Mouse (Mus musculus) neural tube, embryonic 15.5 days (tissue): Measurements from ENCODE around the gene Rex1bd. TPM values are rescaled to one million over a fixed set of nuclear protein-coding genes. Genes with fewer than 3 reads are reported as not detected.

Source experiments
- ATAC-seq: fragments of 200-750 bp; cut with Nextera tagmentation; 2 replicates; pipeline ENCODE4 v1.8.0; 2017; ENCODE audit warnings: mild to moderate bottlenecking, moderate TSS enrichment, moderate library complexity; ENCODE audit not compliant: low FRiP score
- H3K27ac ChIP-seq: fragments of 300-500 bp; sonication (generic); replicated peaks from 2 replicates; pipeline ENCODE4 v1.5.1; 2015; ENCODE audit warnings: mild to moderate bottlenecking, inconsistent platforms
- H3K27me3 ChIP-seq: fragments of 300-500 bp; sonication (generic); replicated peaks from 2 replicates; pipeline ENCODE4 v1.6.1; 2015; ENCODE audit warnings: inconsistent platforms
- H3K36me3 ChIP-seq: fragments of 300-500 bp; sonication (generic); 2 replicates; pipeline ENCODE4 v1.6.1; 2015; ENCODE audit warnings: inconsistent platforms
- H3K4me1 ChIP-seq: fragments of 300-500 bp; sonication (generic); 2 replicates; pipeline ENCODE4 v1.6.1; 2015; ENCODE audit warnings: inconsistent platforms
- H3K4me2 ChIP-seq: fragments of 300-500 bp; sonication (generic); 2 replicates; pipeline ENCODE4 v1.6.1; 2015; ENCODE audit warnings: inconsistent platforms, mild to moderate bottlenecking, moderate library complexity
- H3K4me3 ChIP-seq: fragments of 300-500 bp; sonication (generic); replicated peaks from 2 replicates; pipeline ENCODE4 v1.5.1; 2015; ENCODE audit warnings: mild to moderate bottlenecking, inconsistent platforms
- H3K9ac ChIP-seq: fragments of 300-500 bp; sonication (generic); replicated peaks from 2 replicates; pipeline ENCODE4 v1.6.1; 2015; ENCODE audit warnings: mild to moderate bottlenecking, inconsistent platforms
- H3K9me3 ChIP-seq: fragments of 300-500 bp; sonication (generic); replicated peaks from 2 replicates; pipeline ENCODE4 v1.6.1; 2016; ENCODE audit warnings: inconsistent platforms
- WGBS: fragments of 180-500 bp; shearing (Covaris S2); methylation state at CpG from one replicate; pipeline ENCODE4 v1.1.7; 2015; ENCODE audit warnings: mixed read lengths; 5-methylcytosine and 5-hydroxymethylcytosine counted together
- polyA plus RNA-seq: library from polyadenylated mRNA; unstranded; fragments of >200 nt; fragmentation: Nextera tagmentation; extraction: Ambion mirVana; gene quantifications from 2 replicates; pipeline ENCODE4 v1.2.1, GENCODE M21; 2015

Gene Rex1bd
- polyA plus RNA-seq, 1 experiment from 2014 or later: 181 TPM

DNA sequence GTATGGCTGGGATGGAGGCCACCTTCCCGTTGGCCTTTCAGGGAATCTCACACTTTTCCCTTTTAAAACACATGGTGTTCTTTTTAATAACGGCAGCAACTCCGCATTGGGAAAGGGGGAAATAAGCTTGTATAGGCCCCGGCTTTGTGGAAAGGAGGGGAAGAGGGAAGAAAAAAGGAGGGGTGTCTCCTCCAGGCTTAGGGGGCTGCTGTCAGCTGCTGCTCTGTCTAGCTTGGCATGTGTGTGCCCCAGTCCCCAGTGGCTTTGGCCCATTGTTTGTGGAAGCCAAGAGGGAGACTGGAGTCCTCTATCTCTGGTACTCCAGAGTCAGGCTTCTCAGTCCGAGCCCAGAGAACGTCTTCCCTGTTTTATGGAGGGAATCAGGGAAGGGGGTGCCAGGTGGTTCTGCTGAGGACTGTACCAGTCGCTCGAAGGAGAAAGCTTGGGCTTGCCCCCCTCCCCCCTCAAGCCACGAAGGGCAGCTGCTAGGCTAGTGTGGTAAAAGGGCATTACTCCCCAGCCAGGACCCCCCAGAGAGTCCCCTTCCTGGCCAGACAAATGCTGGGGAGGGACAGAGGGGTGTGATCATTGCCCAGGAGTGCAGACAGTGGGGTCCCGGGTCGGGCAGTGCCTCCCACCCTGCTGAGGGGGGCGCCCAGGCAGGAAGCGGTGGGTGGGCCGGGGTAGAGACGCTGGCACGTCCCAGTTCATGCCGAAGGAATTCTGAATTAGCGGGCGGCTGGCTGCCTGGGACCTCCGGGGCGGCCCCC is 11.4 kb downstream of the Rex1bd start:
- no peak overlapping the region for H3K27ac ChIP-seq
- 2% methylated on average over 21 of the region's 21 CpGs for WGBS
- ATAC-seq: 0 out of 2 replicates have a peak, but pooled peaks have one; percentile 15
- H3K27me3 ChIP-seq: peaks cover 98% of the 10 kb centered on the region
- peaks cover 41% of the 10 kb centered on the region for H3K4me1 ChIP-seq
- H3K9ac ChIP-seq: no peak overlapping the region
- H3K36me3 ChIP-seq: no peaks in the 10 kb centered on the region
- H3K9me3 ChIP-seq: no peaks in the 10 kb centered on the region
- no peak overlapping the region for H3K4me3 ChIP-seq
- H3K4me2 ChIP-seq: peak overlapping the region; percentile 20

DNA sequence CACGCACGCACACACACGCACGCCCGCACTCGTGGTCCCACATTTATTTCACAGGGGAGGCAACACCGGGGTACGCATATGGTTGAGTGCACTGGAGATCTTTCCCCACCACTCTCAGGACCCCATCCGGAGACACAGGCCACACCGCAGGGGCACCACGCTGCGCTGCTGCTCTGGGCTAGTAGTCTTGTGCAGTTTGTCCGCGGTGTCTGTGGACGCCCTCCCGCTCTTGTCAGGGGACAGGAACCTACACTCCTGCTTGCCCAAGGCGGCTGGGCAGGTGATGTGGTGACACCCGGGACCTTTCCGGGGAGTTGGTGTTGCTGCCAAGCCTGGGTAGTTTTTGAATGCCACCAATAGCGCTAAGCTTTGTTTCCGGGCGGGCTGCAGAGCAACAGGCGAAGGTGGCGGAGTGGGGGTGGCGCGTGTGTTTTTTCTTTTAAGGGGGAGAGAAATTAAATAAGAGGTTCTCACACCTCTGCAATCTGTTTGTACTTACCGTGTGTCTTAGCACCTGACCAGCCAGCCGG is 12.1 kb downstream of the Rex1bd start:
- peaks cover 45% of the 10 kb centered on the region for H3K4me1 ChIP-seq
- H3K9ac ChIP-seq: no peak overlapping the region
- H3K27me3 ChIP-seq: peaks cover 98% of the 10 kb centered on the region
- H3K4me3 ChIP-seq: peak overlapping the region; percentile 35
- H3K36me3 ChIP-seq: no peaks in the 10 kb centered on the region
- 4% methylated on average over 28 of the region's 28 CpGs for WGBS
- H3K9me3 ChIP-seq: no peaks in the 10 kb centered on the region
- no peak overlapping the region for H3K27ac ChIP-seq
- peak overlapping the region; percentile 63 for H3K4me2 ChIP-seq
- ATAC-seq: no peak

DNA sequence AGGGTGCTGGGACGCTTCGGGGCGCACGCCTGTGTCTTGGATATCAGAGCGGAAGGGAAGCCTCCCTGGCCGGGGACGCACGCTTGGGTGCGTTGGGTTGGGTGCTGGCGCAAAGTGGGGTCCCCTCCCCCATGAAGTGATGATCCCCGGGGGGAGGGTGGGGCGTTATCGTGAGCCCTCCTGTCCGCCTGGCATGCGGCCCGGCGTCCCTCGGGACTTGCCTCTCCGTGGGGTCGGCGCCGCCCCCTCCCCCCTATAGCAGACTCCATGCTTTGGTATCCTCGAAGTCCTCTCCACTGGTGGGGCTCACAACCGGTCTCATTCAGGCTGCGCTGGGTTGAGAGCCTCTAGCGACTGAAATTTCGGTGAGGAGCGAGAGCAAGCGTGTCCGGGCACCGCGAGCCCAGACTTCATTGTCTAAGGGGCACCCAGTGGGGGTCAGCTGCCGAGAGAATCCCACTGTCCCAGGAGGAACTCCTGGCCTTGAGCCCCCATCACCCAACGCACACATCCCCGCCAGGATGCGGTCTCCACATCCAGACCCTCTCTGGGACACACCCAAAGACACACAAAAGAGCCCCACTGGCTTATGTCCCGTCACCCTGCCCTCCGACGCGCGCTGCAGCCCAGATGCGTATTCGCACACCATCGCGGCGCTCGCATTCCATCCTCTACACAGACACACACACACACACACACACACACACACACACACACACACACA is 12.7 kb downstream of the Rex1bd start:
- Histone ChIP-seq H3K9ac (0 out of 2 replicates have a peak overlapping the region, but pooled peaks have one; percentile 17), H3K27ac (no peak overlapping the region), H3K9me3 (no peaks in the 10 kb centered on the region), H3K36me3 (no peaks in the 10 kb centered on the region), H3K4me1 (peaks cover 52% of the 10 kb centered on the region), H3K27me3 (peaks cover 99% of the 10 kb centered on the region), H3K4me2 (peak overlapping the region; percentile 63), H3K4me3 (peak overlapping the region; percentile 35)
- 1% methylated on average over 44 of the region's 47 CpGs for WGBS
- ATAC-seq: no peak

DNA sequence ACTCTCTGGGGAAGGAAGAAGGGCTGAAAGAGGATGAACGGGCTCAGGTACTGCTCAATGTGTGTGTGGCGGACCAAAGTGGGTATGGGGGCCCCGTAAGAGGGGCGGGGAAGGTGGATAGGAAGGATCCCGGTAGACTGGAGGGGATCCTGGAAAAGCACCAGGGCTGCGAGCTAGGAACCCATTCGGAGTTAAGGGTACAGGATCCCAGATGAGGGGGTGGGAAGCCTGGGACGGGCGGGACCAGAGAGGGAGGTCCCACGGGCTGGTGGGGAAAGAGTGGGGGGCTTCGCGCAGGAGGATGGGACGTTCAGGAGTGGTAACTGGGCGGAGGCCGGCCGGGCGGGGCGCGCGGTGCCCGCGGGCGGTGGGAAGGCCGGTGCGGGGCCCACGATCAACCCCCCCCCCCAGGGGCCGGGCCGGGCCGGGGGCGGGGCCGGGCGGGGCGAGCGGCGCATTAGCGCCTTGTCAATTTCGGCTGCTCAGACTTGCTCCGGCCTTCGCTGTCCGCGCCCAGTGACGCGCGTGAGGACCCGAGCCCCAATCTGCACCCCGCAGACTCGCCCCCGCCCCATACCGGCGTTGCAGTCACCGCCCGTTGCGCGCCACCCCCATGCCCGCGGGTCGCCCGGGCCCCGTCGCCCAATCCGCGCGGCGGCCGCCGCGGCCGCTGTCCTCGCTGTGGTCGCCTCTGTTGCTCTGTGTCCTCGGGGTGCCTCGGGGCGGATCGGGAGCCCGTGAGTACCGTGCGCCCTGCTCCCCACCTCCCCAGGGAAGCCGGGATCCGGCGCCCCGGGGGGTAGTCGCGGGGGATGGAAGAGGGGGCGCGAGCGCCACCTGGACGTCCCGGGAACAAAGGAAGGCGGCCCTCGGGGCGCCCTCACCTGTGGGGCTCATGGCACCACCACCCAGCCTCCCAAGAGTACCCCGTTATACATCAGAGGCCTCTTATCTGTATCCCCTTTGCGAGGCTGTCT is 13.6 kb downstream of the Rex1bd start, which contains the start of gene Crlf1:
TSS of gene Crlf1 (plus strand) at position 495 of the 977 bp plus-strand sequence.
- WGBS: under 1% methylated on average over 55 of the region's 93 CpGs
- Histone ChIP-seq H3K4me3 (peak within 1 kb of the TSS; percentile 35), H3K9ac (peak within 1 kb of the TSS; percentile 26), H3K27ac (no peak within 1 kb of the TSS), H3K4me1 (peaks cover 61% of the 10 kb centered on the region), H3K27me3 (peaks cover 99% of the 10 kb centered on the region), H3K9me3 (no peaks in the 10 kb centered on the region), H3K4me2 (peak within 1 kb of the TSS; percentile 63), H3K36me3 (no peaks in the 10 kb centered on the region)
- ATAC-seq: no peak

DNA sequence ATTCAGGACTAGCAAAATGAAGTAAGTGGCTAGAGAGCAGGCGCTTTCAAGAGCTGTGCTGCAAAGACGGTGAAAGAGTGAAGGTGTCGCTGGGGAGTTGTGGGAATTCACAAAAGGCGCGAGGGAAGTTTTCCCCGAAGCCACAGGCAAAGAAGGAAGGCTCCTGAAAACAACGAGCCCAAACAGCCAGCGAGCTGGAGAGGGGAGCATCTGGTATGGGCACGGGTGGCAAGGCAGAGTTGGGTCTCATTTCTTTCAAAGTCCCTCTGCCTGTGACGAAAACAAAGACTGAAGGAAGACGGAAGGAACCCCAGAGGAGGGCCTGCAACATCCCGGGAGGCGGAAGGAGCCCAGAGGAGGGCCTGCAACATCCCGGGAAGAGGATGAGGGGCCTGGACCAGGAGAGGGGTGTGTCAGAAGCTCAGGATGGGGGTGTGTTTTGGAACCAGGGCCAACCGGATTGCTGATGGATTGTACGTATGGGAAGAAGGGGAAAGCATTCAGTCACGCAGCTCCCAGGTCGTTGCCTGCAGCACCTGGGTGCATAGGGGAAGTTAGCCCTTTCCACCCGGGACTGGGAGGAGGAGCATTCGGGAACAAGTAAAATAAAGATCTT is 15.6 kb downstream of the Rex1bd start:
- H3K9ac ChIP-seq: no peak overlapping the region
- H3K36me3 ChIP-seq: no peaks in the 10 kb centered on the region
- H3K27me3 ChIP-seq: peaks cover 93% of the 10 kb centered on the region
- no peaks in the 10 kb centered on the region for H3K9me3 ChIP-seq
- no peak for ATAC-seq
- H3K4me3 ChIP-seq: no peak overlapping the region
- WGBS: 1% methylated on average over 20 of the region's 20 CpGs
- H3K4me1 ChIP-seq: peaks cover 76% of the 10 kb centered on the region
- no peak overlapping the region for H3K27ac ChIP-seq
- no peak overlapping the region for H3K4me2 ChIP-seq

DNA sequence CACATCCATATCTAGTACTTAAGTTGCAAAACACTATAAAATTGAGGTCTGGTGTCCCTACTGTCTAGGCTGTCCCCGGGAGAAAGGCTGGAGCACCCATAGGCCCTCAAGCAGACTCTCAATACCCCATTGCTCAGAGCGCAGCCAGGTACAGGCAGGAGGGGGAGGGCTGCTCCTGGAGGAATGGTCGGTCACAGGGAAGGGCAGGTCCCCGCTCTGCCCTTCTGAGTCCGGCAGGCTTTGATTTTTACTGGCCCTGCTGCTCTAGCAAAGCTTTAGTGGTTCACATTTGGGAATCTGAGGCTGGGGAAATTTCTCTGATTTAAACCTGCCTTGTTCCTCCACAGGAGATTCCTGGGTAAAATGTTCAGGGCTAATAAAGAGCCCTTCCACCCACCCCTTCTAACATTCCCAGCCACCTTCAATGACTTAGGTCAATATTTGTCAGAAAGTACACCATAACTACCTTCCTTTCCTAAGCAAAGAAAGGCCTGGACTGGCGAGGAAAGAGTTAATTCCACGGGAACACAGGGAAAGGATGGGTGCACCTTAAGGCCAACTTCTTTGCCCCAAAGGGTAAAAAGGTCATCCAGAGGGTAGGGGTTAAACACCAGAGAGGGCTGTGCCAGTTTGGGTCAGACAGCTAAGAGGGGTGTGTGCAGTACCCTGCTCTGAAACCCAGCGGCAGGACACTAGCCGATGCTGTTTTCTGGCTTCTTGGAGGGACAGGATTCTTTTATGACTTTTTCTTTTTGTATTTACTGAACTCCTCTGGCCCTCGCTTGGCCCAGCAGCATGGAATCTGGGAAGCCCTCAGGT is 16.3 kb downstream of the Rex1bd start:
- Histone ChIP-seq H3K9ac (no peak overlapping the region), H3K4me1 (peaks cover 73% of the 10 kb centered on the region), H3K27me3 (peaks cover 93% of the 10 kb centered on the region), H3K4me2 (no peak overlapping the region), H3K4me3 (no peak overlapping the region), H3K9me3 (no peaks in the 10 kb centered on the region), H3K36me3 (no peaks in the 10 kb centered on the region; the same call in 1 of the 2 replicates), H3K27ac (no peak overlapping the region)
- no peak for ATAC-seq
- WGBS: 11% methylated on average over 10 of the region's 10 CpGs

DNA sequence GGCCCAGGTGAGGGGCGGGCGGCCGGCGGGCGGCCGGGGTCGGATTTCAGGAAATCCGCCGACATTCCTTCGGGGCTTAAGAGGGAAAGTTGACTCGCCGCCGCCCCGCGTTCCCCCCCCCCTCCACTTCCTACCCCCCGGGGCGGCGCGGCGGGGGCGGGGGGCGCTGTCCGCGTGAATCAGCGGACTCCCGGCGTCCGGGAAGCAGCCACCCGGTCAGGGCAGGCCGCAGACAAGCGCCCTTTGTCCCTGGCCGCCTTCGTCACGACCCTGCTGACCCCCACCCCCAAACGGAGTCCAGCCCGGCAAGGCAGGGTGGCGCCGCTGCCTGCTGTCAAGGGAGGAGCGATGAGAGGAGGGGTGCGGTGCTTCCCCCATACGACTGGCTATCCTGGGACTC is 17.0 kb downstream of the Rex1bd start:
- Histone ChIP-seq H3K27ac (no peak overlapping the region), H3K36me3 (no peaks in the 10 kb centered on the region; the same call in 1 of the 2 replicates), H3K9me3 (no peaks in the 10 kb centered on the region), H3K27me3 (peaks cover 93% of the 10 kb centered on the region), H3K4me3 (peak overlapping the region; percentile 17; the same call in 1 of the 2 replicates), H3K4me1 (peaks cover 67% of the 10 kb centered on the region), H3K4me2 (peak overlapping the region; percentile 45), H3K9ac (no peak overlapping the region)
- WGBS: under 1% methylated on average over 24 of the region's 41 CpGs
- no peak for ATAC-seq

DNA sequence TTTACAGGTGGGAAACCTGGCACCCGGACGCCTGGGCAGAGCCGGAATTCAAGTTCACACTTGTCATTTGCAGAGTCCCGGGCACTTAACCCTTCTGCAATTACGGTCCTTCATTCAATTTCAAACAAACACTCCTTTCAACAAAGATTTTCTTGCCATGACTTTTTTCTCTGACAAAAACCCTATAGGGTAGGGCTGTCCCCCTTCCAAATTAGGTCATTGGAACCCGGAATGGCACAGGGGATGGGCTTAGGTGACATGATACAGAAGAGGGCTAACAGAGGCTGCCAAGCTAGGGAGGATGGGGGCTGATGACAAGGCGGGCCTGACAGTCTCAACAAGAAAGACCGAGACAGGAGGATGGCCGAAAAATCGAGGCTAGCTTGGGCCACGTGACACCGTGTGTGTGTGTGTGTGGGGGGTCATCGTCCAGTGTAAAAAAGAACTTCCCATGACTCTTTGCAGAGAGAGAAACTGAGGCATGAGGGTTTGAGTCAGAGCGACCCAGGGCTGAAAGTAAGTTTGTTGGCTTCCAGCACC is 17.6 kb downstream of the Rex1bd start:
- Histone ChIP-seq H3K27ac (no peak overlapping the region), H3K4me2 (peak overlapping the region; percentile 71), H3K27me3 (peaks cover 93% of the 10 kb centered on the region), H3K9me3 (no peaks in the 10 kb centered on the region), H3K4me1 (peaks cover 61% of the 10 kb centered on the region), H3K9ac (no peak overlapping the region), H3K4me3 (peak overlapping the region; percentile 27; the same call in 1 of the 2 replicates), H3K36me3 (peaks cover 5% of the 10 kb centered on the region; the same call in 1 of the 2 replicates)
- WGBS: 1% methylated on average over 14 of the region's 14 CpGs
- no peak for ATAC-seq

DNA sequence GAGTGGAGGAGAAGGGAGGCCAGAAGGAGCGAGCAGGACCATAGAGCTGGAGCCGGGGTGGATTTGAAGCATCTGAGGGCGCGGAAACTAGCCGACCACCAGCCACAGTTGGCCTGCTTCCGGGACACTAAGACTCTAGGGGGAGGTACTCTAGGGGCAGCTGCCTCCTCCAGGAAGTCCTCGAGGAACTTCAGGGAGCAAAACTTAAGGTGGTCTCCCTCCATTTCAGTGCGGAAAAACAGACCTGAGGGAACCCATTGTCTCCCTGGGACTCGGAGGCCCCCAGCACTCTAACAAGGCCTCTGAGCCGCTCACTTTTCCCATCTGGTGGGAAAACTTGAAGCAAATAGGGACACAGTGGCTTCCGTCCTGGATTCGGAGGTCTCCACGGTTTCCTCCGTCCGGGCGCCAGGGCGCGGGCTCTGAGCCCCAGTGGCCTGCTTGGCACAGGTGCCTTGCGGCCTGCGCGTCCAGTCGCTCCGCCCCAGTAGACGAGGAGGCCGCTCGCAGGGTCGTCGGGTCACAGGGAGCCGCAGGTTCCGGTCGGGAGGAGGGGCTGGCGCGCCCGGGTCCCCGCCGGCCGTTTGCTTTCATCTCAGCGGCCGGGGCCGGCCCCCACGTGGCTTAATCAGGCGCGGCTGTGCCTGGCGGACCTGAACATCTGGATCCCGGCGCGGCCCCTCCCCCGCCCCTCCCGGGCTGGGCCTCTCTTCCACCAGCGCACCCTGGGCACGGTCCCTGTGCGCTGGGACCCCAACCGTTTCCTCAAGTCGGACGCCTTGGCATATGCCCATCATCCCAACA is 18.4 kb downstream of the Rex1bd start:
- Histone ChIP-seq H3K27ac (no peak overlapping the region), H3K4me1 (peaks cover 53% of the 10 kb centered on the region), H3K27me3 (peaks cover 90% of the 10 kb centered on the region), H3K36me3 (peaks cover 8% of the 10 kb centered on the region; the same call in 1 of the 2 replicates), H3K4me2 (peak overlapping the region; percentile 71), H3K9ac (peak overlapping the region; percentile 23; the same call in 1 of the 2 replicates), H3K4me3 (peak overlapping the region; percentile 27), H3K9me3 (no peaks in the 10 kb centered on the region)
- ATAC-seq: no peak
- 4% methylated on average over 55 of the region's 55 CpGs for WGBS
